Mouse (Mus musculus) left cerebral cortex, adult 9 months (tissue): ENCODE results near the gene Agt.

Experiments
- DNase-seq, 2 experiments: peaks; one replicate each; pipeline ENCODE4 v3.0.0; 2022; ENCODE audit warnings: low spot score in 2 of 2

The Agt gene

GRCm38 (mm10) chr8:124507572-124508320, 61.8 kb downstream of the Agt start:
- DNase-seq = peak in 1 of 2 experiments; percentile 79
